In the genomic region with DNA sequence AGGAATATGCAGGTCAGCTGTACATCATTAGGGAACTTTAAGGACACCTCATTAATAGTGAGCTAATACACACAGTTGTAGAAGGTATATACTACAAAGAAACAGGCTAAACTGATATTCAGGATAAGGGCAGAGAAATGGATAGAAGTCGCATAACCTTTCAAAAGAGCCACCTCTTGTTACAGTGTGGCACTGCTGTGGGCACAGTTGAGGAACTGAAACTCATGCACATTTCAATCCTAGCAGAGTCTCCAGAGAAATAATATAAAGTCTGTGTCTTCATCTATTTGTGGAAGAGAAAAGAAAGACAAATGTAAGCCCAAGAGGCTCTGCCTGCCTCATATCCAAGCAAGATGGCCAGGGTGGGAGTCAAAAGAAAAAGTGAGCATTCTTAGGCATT, we compare ENCODE assay signal across 27 mouse cellular contexts.
DNase-seq lines count a peak whose midpoint lies in the region; ATAC-seq and TF ChIP-seq lines count a peak whose summit lies in the region.
"Had no signal": no experiment of that assay in that cellular context is flagged by ENCODE, and none has a peak within 500 bp of the region (broad histone marks: within the 10 kb centered on the region; RNA-seq: fewer than 3 reads in every experiment).

No protein-coding gene starts in this region.

- DNase-seq in forebrain, embryonic 14.5 days (ENCODE audit: low spot score): no peak
- DNase-seq in forebrain, postnatal 0 days: no peak
- peak; percentile 24 for DNase-seq in A20 (ENCODE audit: low read depth, low spot score)
- no peak for DNase-seq in kidney, postnatal 4 days
- DNase-seq: adrenal gland, adult 8-10 months; adrenal gland, postnatal 14 days; adrenal gland, postnatal 36 days; B cell, adult 2 months; cerebellum, adult 11-12 months; cerebellum, adult 2 months; cerebellum, adult 9-10 months; cerebellum, postnatal 10 days; cerebellum, postnatal 25 days; embryo, embryonic 11 days had no signal

- WGBS in forebrain, embryonic 14.5 days: 94% methylated on average over 1 of the region's 1 CpGs
- WGBS in forebrain, postnatal 0 days: 94% methylated on average over 1 of the region's 1 CpGs
- 94% methylated on average over 1 of the region's 1 CpGs for WGBS in kidney, embryonic 16.5 days

- no peaks in the 10 kb centered on the region for H3K9me3 ChIP-seq in forebrain, embryonic 14.5 days (replicated peaks; ENCODE audit: control insufficient read depth, low read length)
- H3K9me3 ChIP-seq in forebrain, postnatal 0 days (ENCODE audit: low read length): no peaks in the 10 kb centered on the region
- H3K9me3 ChIP-seq in kidney, embryonic 16.5 days (ENCODE audit: low read length): no peaks in the 10 kb centered on the region
- H3K9me3 ChIP-seq: embryonic facial prominence, embryonic 13.5 days; embryonic facial prominence, embryonic 15.5 days; forebrain, embryonic 10.5 days; forebrain, embryonic 15.5 days; G1E had no signal

- no peak overlapping the region for H3K27ac ChIP-seq in forebrain, embryonic 14.5 days (ENCODE audit: low read depth, low read length)
- no peak overlapping the region for H3K27ac ChIP-seq in forebrain, postnatal 0 days (ENCODE audit: low read depth, low read length)
- H3K27ac ChIP-seq in kidney, embryonic 16.5 days (ENCODE audit: low read length): no peak overlapping the region
- H3K27ac ChIP-seq: embryonic facial prominence, embryonic 13.5 days; embryonic facial prominence, embryonic 15.5 days; forebrain, embryonic 10.5 days; forebrain, embryonic 15.5 days had no signal

- H3K27me3 ChIP-seq in forebrain, embryonic 14.5 days (replicated peaks; ENCODE audit: control insufficient read depth, insufficient read depth, low read length): no peaks in the 10 kb centered on the region
- no peaks in the 10 kb centered on the region for H3K27me3 ChIP-seq in forebrain, postnatal 0 days (ENCODE audit: insufficient read depth, low read length)
- H3K27me3 ChIP-seq in kidney, embryonic 16.5 days (ENCODE audit: insufficient read depth, low read length): no peaks in the 10 kb centered on the region
- H3K27me3 ChIP-seq: CH12.LX; embryonic facial prominence, embryonic 13.5 days; embryonic facial prominence, embryonic 15.5 days; forebrain, embryonic 15.5 days; Patski had no signal

- H3K36me3 ChIP-seq in forebrain, embryonic 14.5 days (ENCODE audit: control insufficient read depth, insufficient read depth, low read length): no peaks in the 10 kb centered on the region
- H3K36me3 ChIP-seq in forebrain, postnatal 0 days (ENCODE audit: insufficient read depth): no peaks in the 10 kb centered on the region
- no peaks in the 10 kb centered on the region for H3K36me3 ChIP-seq in kidney, embryonic 16.5 days (ENCODE audit: insufficient read depth, low read length)
- H3K36me3 ChIP-seq: embryonic facial prominence, embryonic 13.5 days; embryonic facial prominence, embryonic 15.5 days; forebrain, embryonic 10.5 days; forebrain, embryonic 15.5 days; G1E had no signal

- H3K4me1 ChIP-seq in forebrain, embryonic 14.5 days (ENCODE audit: control insufficient read depth, insufficient read depth, low read length): no peaks in the 10 kb centered on the region
- no peaks in the 10 kb centered on the region for H3K4me1 ChIP-seq in forebrain, postnatal 0 days (ENCODE audit: insufficient read depth)
- H3K4me1 ChIP-seq in kidney, embryonic 16.5 days (ENCODE audit: insufficient read depth, low read length): no peaks in the 10 kb centered on the region
- H3K4me1 ChIP-seq: embryonic facial prominence, embryonic 15.5 days; forebrain, embryonic 10.5 days; forebrain, embryonic 15.5 days had no signal

- no peak overlapping the region for H3K4me3 ChIP-seq in forebrain, embryonic 14.5 days (ENCODE audit: low read depth, low read length)
- H3K4me3 ChIP-seq in forebrain, postnatal 0 days (ENCODE audit: low read depth, low read length): no peak overlapping the region
- no peak overlapping the region for H3K4me3 ChIP-seq in kidney, embryonic 16.5 days (ENCODE audit: low read length)
- H3K4me3 ChIP-seq: embryonic facial prominence, embryonic 13.5 days; embryonic facial prominence, embryonic 15.5 days; erythroblast, embryonic 14.5 days; forebrain, embryonic 10.5 days; forebrain, embryonic 15.5 days had no signal

- no peak overlapping the region for H3K9ac ChIP-seq in forebrain, embryonic 14.5 days (ENCODE audit: low read length)
- no peak overlapping the region for H3K9ac ChIP-seq in forebrain, postnatal 0 days
- H3K9ac ChIP-seq in kidney, embryonic 16.5 days (replicated peaks; ENCODE audit: low read length): no peak overlapping the region
- H3K9ac ChIP-seq: embryonic facial prominence, embryonic 13.5 days; embryonic facial prominence, embryonic 15.5 days; forebrain, embryonic 15.5 days had no signal

- no peak for TF ChIP-seq CTCF in forebrain, postnatal 0 days (IDR thresholded peaks at IDR 0.05; ENCODE audit: low read depth)

- no peak overlapping the region for H3K4me2 ChIP-seq in forebrain, embryonic 14.5 days (ENCODE audit: low read length)
- no peak overlapping the region for H3K4me2 ChIP-seq in forebrain, postnatal 0 days (ENCODE audit: low read depth)
- no peak overlapping the region for H3K4me2 ChIP-seq in kidney, embryonic 16.5 days (replicated peaks; ENCODE audit: low read depth, low read length)
- H3K4me2 ChIP-seq: embryonic facial prominence, embryonic 13.5 days; embryonic facial prominence, embryonic 15.5 days; forebrain, embryonic 15.5 days had no signal

- ATAC-seq in forebrain, embryonic 14.5 days: 0 out of 2 replicates have a peak, but pooled peaks have one; percentile 48
- ATAC-seq in forebrain, postnatal 0 days: no peak
- ATAC-seq in common myeloid progenitor, adult 5-6 weeks (replicated peaks; ENCODE audit: low read depth, poor library complexity, severe bottlenecking): peak; percentile 79
- peak; percentile 82 for ATAC-seq in megakaryocyte progenitor cell, adult 5-6 weeks (replicated peaks; ENCODE audit: poor library complexity)
- ATAC-seq in kidney, embryonic 16.5 days (ENCODE audit: low FRiP score, low TSS enrichment): no peak
- ATAC-seq: activated CD4-positive, CD25-positive, alpha-beta regulatory T cell, adult 4 months; CD4-positive, CD25-positive, alpha-beta regulatory T cell, adult 4 months; forebrain, embryonic 15.5 days; Patski had no signal

Comparison
In these comparisons a context has a peak if more than half of its experiments do, and no peak if none do; other contexts are left out.
1. ATAC-seq: peak in forebrain, embryonic 14.5 days (single experiment), common myeloid progenitor, adult 5-6 weeks (single experiment) and megakaryocyte progenitor cell, adult 5-6 weeks (single experiment); none in forebrain, postnatal 0 days (single experiment) and kidney, embryonic 16.5 days (single experiment).